Mouse (Mus musculus): ENCODE measurements around the gene Zmym6. TPM values are rescaled to one million over a fixed set of nuclear protein-coding genes. Genes with fewer than 3 reads are reported as not detected.
A peak's percentile ranks its signal among the peaks of the same experiment; 100 is the strongest.
"Not testable (repeated sequence)": the region's sequence is repeated elsewhere in the genome, so short reads cannot be mapped to it uniquely, and the experiment has no call there.

The Zmym6 gene
- polyA plus RNA-seq, 1 experiment from 2014 or later = 15.2 TPM

DNA sequence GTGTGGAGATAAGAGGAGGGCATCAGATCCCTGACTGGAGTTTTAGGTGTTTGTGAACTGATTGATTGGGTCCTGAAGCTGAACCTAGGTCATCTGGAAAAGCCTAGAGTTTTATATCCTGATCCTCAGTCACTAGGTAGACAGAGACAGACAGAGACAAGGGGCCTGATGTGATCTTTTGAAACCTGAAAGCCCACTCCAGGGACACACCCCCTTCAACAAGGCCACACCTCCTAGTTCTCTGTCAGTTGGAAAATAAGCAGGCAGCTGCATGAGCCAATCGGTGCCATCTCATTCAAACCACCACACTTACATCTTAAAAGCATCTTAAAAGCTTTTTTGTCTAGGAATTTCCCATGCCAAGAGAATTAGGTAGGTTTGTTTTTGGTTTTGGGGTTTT lies 3.6 kb downstream of the Zmym6 start:
- Histone ChIP-seq H3K27me3 (ENCODE audit: insufficient read depth, poor library complexity, severe bottlenecking) (no peaks in the 10 kb centered on the region), H3K4me3 (no peak overlapping the region), H3K36me3 (no peaks in the 10 kb centered on the region), H3K9me3 (no peaks in the 10 kb centered on the region), H3K27ac (no peak overlapping the region), H3K4me1 (peaks cover 6% of the 10 kb centered on the region; the same call in 1 of the 2 replicates)
- WGBS = 35% methylated on average over 1 of the region's 1 CpGs
- no peak for DNase-seq (ENCODE audit: low spot score)

DNA sequence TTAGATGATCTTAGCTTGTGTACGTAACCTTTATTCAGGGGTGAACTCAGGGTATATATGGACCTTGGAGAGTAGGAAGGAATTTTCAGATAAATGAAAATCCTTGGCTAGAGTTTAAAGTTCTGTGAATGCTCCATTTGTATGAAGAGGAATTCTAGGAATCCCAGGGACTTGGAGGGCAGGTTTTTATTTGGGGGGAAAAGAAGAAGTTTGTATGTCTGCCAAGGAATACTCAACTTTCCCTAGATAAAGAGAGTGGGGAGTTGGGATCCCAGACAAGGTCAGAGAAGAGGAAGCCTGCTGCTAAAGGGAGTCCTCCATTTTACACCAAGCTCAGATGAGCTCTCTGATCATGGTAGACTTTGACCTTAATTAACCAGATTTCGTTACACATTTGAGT lies 5.9 kb downstream of the Zmym6 start:
- Histone ChIP-seq H3K27ac (no peak overlapping the region), H3K4me1 (peaks cover 1% of the 10 kb centered on the region; the same call in 1 of the 2 replicates), H3K4me3 (no peak overlapping the region), H3K9me3 (no peaks in the 10 kb centered on the region), H3K36me3 (peaks cover under 1% of the 10 kb centered on the region; the same call in 1 of the 2 replicates), H3K27me3 (ENCODE audit: insufficient read depth, poor library complexity, severe bottlenecking) (no peaks in the 10 kb centered on the region)
- WGBS = 86% methylated on average over 2 of the region's 2 CpGs
- no peak for DNase-seq (ENCODE audit: low spot score)

DNA sequence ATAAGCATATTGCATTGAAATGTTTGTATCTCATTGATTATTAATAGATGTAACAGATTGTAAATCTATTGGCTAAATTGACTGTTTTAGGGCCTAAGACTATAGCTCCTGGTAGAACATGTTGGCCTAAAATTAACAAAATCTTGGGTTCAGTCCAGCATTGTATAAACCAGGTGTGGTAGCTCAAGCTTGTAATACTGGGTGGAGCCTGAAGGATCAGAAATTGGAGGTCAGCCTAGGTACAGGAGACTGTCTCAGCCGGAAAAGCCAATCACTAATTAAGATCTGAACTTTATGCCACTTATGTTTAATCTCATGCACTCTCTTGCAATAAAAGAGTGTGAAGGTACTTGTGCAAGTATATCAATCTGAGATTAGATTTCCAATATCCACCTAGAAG lies 8.6 kb downstream of the Zmym6 start:
- Histone ChIP-seq H3K27me3 (ENCODE audit: insufficient read depth, poor library complexity, severe bottlenecking) (no peaks in the 10 kb centered on the region), H3K36me3 (peaks cover 20% of the 10 kb centered on the region), H3K4me1 (no peaks in the 10 kb centered on the region), H3K9me3 (no peaks in the 10 kb centered on the region), H3K27ac (no peak overlapping the region), H3K4me3 (no peak overlapping the region)
- WGBS = 85% methylated on average over 1 of the region's 1 CpGs
- DNase-seq (ENCODE audit: low spot score) = no peak

DNA sequence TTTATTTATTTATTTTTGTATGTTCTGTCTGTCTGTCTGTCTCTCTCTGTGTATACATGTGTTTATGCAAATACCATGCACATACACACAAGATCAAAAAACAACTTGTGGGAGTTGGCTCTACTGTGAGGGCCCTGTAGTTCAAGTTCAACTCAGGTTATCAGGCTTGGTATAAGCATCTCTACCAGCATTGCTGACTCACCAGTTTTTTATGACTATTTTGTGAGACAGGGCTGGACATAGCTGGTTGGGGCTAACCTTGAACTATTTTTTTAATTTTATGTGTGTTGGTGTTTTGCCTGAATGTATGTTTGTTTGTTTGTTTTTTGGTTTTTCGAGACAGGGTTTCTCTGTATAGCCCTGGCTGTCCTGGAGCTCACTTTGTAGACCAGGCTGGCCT lies 14.0 kb downstream of the Zmym6 start:
- no peak overlapping the region for H3K4me3 ChIP-seq
- DNase-seq (ENCODE audit: low spot score) = no peak
- no peaks in the 10 kb centered on the region for H3K9me3 ChIP-seq
- H3K27ac ChIP-seq = no peak overlapping the region
- no peaks in the 10 kb centered on the region for H3K4me1 ChIP-seq
- no peaks in the 10 kb centered on the region for H3K27me3 ChIP-seq (ENCODE audit: insufficient read depth, poor library complexity, severe bottlenecking)
- H3K36me3 ChIP-seq = peaks cover 36% of the 10 kb centered on the region
- WGBS = 85% methylated on average over 1 of the region's 1 CpGs

DNA sequence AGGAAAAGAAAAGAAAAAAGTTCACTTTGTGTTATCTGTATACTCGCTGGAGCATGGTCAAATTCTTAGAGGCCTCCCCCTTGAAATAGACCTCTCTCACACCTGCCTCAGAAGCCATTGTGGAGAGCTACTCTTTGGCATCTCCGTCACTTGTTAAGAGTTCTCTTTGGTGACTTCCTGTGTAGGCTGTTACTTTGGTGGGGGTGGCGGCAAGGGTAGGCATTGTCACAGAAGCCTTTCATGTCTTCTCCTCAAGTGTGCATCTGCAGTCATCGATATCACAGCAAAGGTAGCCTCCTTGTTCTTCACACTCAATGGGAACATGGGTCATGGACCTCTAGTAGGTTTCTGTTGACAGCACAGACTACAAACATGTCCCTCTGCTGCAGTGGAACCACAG lies 17.9 kb downstream of the Zmym6 start:
- Histone ChIP-seq H3K27ac (no peak overlapping the region), H3K27me3 (ENCODE audit: insufficient read depth, poor library complexity, severe bottlenecking) (no peaks in the 10 kb centered on the region), H3K4me1 (no peaks in the 10 kb centered on the region), H3K36me3 (peaks cover 21% of the 10 kb centered on the region; the same call in 1 of the 2 replicates), H3K4me3 (no peak overlapping the region), H3K9me3 (no peaks in the 10 kb centered on the region)
- DNase-seq (ENCODE audit: low spot score) = no peak
- 83% methylated on average over 4 of the region's 4 CpGs for WGBS

DNA sequence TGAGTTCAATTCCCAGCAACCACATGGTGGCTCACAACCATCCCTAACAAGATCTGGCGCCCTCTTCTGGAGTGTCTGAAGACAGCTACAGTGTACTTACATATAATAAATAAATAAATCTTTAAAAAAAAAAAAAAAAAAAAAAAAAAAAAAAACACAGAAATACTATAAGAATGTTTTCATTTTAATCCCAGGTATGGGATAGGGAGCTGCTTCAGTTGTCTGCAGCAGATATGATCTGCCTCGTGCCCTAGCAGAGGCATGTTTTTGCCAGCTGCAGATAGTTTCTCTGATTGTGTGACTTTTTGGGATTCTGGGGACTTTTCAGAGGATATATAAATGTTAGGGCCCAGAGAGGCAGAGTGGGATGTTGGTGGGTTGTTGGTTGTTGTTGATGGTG lies 22.4 kb downstream of the Zmym6 start:
- WGBS = 89% methylated on average over 1 of the region's 2 CpGs
- H3K27me3 ChIP-seq (ENCODE audit: insufficient read depth, poor library complexity, severe bottlenecking) = not testable (repeated sequence)

DNA sequence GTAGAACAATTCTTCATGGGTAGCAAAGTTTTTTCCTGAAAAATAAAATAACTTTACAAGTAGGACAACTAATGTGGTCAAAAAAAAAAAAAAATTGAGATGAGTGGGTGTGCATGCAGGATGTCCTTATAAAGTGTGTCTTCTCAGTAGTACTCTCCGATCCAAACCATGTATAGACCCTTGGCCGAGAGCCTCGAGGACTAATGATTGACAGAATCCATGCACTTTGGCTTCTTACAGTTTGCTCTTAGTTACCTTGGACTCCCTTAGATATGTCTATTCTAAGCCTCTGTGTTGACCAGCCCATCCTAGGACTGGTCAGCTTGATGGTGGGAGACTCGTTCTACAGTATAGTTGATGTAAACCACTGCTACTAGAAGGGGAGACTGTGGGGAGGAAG lies 30.4 kb downstream of the Zmym6 start:
- WGBS = 96% methylated on average over 4 of the region's 4 CpGs
- no peak for DNase-seq (ENCODE audit: low spot score)
- no peaks in the 10 kb centered on the region for H3K9me3 ChIP-seq
- H3K27me3 ChIP-seq (ENCODE audit: insufficient read depth, poor library complexity, severe bottlenecking) = no peaks in the 10 kb centered on the region
- peaks cover 20% of the 10 kb centered on the region for H3K36me3 ChIP-seq
- H3K4me1 ChIP-seq = no peaks in the 10 kb centered on the region
- H3K27ac ChIP-seq = no peak overlapping the region
- H3K4me3 ChIP-seq = no peak overlapping the region

More for the DNA sequence above, 22.4 kb downstream of the Zmym6 start:
- H3K4me1 ChIP-seq; DNase-seq (ENCODE audit: low spot score); H3K9me3 ChIP-seq; H3K4me3 ChIP-seq; H3K27ac ChIP-seq: not testable (repeated sequence)
- H3K36me3 ChIP-seq = peaks cover 11% of the 10 kb centered on the region; the same call in 1 of the 2 replicates

DNA sequence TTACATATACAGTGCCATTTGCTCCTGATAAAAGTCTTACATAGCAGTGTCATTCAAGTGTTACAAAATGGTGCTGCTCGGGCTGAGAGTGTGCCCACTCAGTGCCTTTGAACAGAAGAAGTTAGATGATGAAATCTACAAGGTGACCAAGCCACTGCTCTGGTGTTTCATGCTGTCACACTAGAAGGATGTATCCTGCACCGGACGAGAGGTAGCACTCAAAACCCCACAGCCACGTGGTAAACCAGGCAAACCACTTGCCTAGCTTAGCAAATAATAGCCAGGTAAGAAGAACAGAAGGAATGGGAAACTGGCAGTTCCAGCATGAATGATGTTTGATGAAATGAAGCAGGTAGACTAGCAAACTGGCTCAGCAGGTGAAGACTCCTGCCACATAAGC lies 33.4 kb downstream of the Zmym6 start:
- H3K4me3 ChIP-seq = no peak overlapping the region
- peaks cover 26% of the 10 kb centered on the region for H3K36me3 ChIP-seq
- WGBS = 64% methylated on average over 4 of the region's 4 CpGs
- no peaks in the 10 kb centered on the region for H3K9me3 ChIP-seq
- no peak overlapping the region for H3K27ac ChIP-seq
- H3K4me1 ChIP-seq = no peaks in the 10 kb centered on the region
- no peaks in the 10 kb centered on the region for H3K27me3 ChIP-seq (ENCODE audit: insufficient read depth, poor library complexity, severe bottlenecking)
- DNase-seq (ENCODE audit: low spot score) = no peak

DNA sequence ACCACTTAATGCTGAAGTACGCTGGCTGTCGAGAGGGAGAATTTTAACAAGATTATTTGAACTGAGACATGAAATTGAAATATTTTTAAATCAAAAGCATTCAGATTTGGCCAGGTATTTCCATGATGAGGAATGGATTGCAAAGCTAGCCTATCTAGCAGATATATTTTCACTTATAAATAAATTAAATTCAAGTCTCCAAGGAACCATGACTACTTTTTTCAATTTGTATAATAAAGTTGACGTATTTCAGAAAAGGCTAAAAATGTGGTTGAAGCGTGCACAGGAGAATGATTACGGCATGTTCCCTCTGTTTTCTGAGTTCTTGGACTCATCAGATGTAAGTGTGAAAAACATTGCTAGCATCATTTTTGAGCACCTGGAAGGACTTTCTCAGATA lies 46.2 kb downstream of the Zmym6 start, which contains the start of gene Tmem35b:
Gene Tmem35b (plus strand): TSS at position 301 of the 400 bp plus-strand sequence.
- Histone ChIP-seq H3K4me1 (peaks cover 14% of the 10 kb centered on the region; the same call in 1 of the 2 replicates), H3K4me3 (no peak within 1 kb of the TSS), H3K36me3 (0 out of 2 replicates have a peak, but pooled peaks cover 3% of the 10 kb centered on the region), H3K27ac (no peak within 1 kb of the TSS), H3K9me3 (no peaks in the 10 kb centered on the region), H3K27me3 (ENCODE audit: insufficient read depth, poor library complexity, severe bottlenecking) (no peaks in the 10 kb centered on the region)
- 90% methylated on average over 5 of the region's 5 CpGs for WGBS
- no peak for DNase-seq (ENCODE audit: low spot score)

DNA sequence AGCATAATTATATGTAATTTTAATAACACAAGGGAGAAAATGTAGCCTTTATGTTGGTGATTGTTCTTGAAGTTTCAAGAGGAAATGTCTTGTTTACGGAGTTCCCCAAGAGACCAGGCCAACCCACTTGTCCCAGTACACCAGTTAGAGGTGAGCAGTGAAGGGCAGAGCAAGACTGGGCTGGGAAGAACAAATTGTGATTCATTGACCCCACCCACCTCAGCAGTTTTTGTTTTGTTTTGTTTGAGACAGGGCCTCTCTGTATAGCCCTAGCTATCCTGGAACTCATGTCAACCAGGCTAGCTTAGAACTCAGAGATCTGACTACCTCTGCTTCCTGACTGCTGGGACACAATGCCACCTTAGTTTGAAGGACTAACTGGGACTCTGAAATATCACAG lies 47.1 kb downstream of the Zmym6 start:
- Histone ChIP-seq H3K27ac (no peak overlapping the region), H3K4me3 (no peak overlapping the region), H3K36me3 (peaks cover 12% of the 10 kb centered on the region), H3K9me3 (no peaks in the 10 kb centered on the region), H3K27me3 (ENCODE audit: insufficient read depth, poor library complexity, severe bottlenecking) (no peaks in the 10 kb centered on the region), H3K4me1 (peaks cover 14% of the 10 kb centered on the region; the same call in 1 of the 2 replicates)
- DNase-seq (ENCODE audit: low spot score) = no peak
- 79% methylated on average over 1 of the region's 1 CpGs for WGBS

DNA sequence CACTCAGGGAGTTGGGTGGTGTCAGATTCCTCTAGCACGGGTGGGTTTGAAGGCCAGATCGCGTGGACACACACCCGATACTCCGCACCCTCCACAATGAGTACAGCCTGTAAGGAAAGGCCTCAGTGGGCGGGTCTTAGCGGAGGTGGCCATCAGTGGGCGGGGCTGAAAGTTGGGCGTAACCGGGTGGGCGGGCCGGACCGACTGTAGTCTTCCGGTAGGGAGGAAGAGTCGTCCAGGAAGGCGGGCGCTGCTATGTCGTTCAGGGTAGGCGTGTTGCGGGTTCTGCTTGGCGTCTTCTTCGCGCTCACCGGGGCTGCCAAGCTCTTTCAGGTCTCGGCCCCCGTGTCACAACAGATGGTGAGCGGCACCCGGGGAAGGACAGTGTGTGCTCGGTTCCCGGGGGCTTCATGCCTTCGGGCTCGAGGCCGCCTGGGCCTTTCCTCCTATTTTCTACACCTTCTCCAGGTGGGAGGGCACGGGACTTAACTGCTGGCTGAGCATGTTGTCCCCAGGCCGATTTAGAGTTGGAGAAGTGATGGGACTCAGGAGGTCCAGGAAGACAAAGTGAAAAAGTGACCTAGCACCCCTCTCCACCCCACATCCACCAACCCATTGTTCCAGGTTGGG lies 48.8 kb downstream of the Zmym6 start:
- H3K9me3 ChIP-seq = no peaks in the 10 kb centered on the region
- peak overlapping the region; percentile 79 for H3K4me3 ChIP-seq
- H3K4me1 ChIP-seq = peaks cover 14% of the 10 kb centered on the region; the same call in 1 of the 2 replicates
- H3K27ac ChIP-seq = peak overlapping the region; percentile 88
- WGBS = 2% methylated on average over 35 of the region's 35 CpGs
- no peaks in the 10 kb centered on the region for H3K27me3 ChIP-seq (ENCODE audit: insufficient read depth, poor library complexity, severe bottlenecking)
- H3K36me3 ChIP-seq = peaks cover 13% of the 10 kb centered on the region
- DNase-seq (ENCODE audit: low spot score) = peak; percentile 97

DNA sequence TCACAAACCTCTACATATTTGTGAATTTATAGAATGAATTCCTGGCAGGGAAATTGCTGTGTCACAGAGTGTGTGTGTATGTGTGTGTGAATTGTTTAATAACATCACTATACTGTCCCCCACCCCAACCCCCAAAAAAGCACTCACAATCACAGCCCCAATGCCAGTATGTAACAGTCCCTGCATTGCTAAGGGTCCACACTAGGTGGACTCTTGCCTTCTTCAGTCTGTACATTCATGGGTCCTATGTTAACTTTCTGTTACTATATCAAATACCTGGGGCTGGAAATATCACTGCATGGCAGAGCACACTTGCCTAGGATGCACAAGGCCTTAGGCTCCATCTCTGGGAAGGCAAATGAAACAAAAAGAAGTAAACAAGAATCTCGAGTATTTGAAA lies 57.5 kb downstream of the Zmym6 start:
- Histone ChIP-seq H3K27me3 (ENCODE audit: insufficient read depth, poor library complexity, severe bottlenecking) (0 out of 2 replicates have a peak, but pooled peaks cover 3% of the 10 kb centered on the region), H3K9me3 (no peaks in the 10 kb centered on the region), H3K27ac (no peak overlapping the region), H3K4me1 (no peaks in the 10 kb centered on the region), H3K4me3 (no peak overlapping the region), H3K36me3 (no peaks in the 10 kb centered on the region)
- DNase-seq (ENCODE audit: low spot score) = no peak
- WGBS = 38% methylated on average over 1 of the region's 1 CpGs

DNA sequence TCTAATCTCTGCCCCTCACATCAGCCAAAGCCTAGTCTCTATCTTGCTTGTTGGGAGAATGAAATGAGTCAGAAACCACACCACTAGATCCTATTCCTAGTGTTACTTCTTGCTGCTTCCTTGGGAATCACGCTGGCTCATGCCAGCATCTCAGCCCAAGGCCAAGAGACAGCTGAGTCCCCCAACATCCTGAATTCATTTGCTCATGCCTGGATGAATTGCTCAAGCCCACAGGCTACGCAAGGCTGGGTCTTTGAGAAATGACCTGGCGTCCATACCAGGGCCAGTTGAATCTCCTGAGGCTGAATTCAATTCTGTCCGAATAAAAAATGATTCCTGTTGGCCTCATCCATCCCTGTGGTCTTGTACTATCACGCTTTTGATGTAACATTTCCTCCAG lies 60.4 kb downstream of the Zmym6 start:
- no peak overlapping the region for H3K4me3 ChIP-seq
- no peaks in the 10 kb centered on the region for H3K36me3 ChIP-seq
- H3K27ac ChIP-seq = no peak overlapping the region
- DNase-seq (ENCODE audit: low spot score) = no peak
- no peaks in the 10 kb centered on the region for H3K4me1 ChIP-seq
- no peaks in the 10 kb centered on the region for H3K9me3 ChIP-seq
- WGBS = 77% methylated on average over 5 of the region's 5 CpGs
- no peaks in the 10 kb centered on the region for H3K27me3 ChIP-seq (ENCODE audit: insufficient read depth, poor library complexity, severe bottlenecking)

DNA sequence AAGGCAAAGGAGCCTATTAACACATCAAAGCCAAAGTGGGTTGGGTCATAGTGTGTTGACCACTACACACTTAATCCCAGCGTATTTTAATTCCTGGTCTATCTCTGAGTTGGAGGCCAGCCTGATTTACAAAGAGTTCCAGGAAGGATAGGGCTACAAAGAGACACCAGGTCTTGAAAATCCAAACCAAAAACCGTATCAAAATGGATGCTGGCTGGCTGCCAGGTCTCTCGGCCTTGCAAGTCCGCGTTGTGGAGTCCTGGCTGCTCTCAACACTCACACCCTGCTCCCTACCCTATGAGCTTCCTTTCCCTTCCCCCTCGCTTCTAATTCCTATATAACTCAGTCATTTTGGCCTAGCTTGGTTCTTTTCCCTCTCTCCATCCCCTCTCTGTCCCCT lies 61.3 kb downstream of the Zmym6 start:
- H3K4me3 ChIP-seq = no peak overlapping the region
- 61% methylated on average over 6 of the region's 6 CpGs for WGBS
- no peaks in the 10 kb centered on the region for H3K4me1 ChIP-seq

More for the DNA sequence above, 61.3 kb downstream of the Zmym6 start:
- Histone ChIP-seq H3K27me3 (ENCODE audit: insufficient read depth, poor library complexity, severe bottlenecking) (no peaks in the 10 kb centered on the region), H3K36me3 (no peaks in the 10 kb centered on the region), H3K27ac (no peak overlapping the region), H3K9me3 (no peaks in the 10 kb centered on the region)
- no peak for DNase-seq (ENCODE audit: low spot score)

Data from heart, embryonic 10.5 days (tissue).